Mouse (Mus musculus) CD4-positive, CD25-positive, alpha-beta regulatory T cell, adult 9 weeks (primary cell): ENCODE results near the gene Sh2d5. TPM values are rescaled to one million over a fixed set of nuclear protein-coding genes. Genes with fewer than 3 reads are reported as not detected.

Source experiments
- polyA plus RNA-seq: library from polyadenylated mRNA; unstranded; fragments of 100-300 nt; shearing (Covaris generic); gene quantifications from one replicate; pipeline ENCODE4 v1.2.1, GENCODE M21; 2017

Gene Sh2d5
- polyA plus RNA-seq, result 0.29 TPM

GRCm38 (mm10) chr4:138250088-138250960 lies at the start of gene Sh2d5, which contains the start of gene Kif17:
Sh2d5 (plus strand) TSS chr4:138250403.
Kif17 (plus strand) TSS chr4:138250435.

GRCm38 (mm10) chr4:138216200-138216890 lies 33.9 kb upstream of the Sh2d5 start, which contains the start of gene Hp1bp3:
Hp1bp3 (plus strand) TSS chr4:138216296.

GRCm38 (mm10) chr4:138304340-138305104 lies 54.3 kb downstream of the Sh2d5 start, which contains the start of gene Ddost:
Ddost (plus strand) TSS chr4:138304730.

Other genes with a start within 250 kb of the Sh2d5 start
- 205 TPM for gene Hp1bp3, start 34.1 kb upstream of the Sh2d5 start, polyA plus RNA-seq
- gene Kif17, start within 50 bp of the Sh2d5 start, polyA plus RNA-seq, result not detected
- 103 TPM for gene Ddost, start 54.3 kb downstream of the Sh2d5 start, polyA plus RNA-seq
- 12.9 TPM for gene Pink1, start 75.9 kb downstream of the Sh2d5 start, polyA plus RNA-seq
- not detected for gene Cda, start 117.6 kb downstream of the Sh2d5 start, polyA plus RNA-seq
- gene Fam43b, start 146.1 kb downstream of the Sh2d5 start, polyA plus RNA-seq, result not detected
- gene Mul1, start 184.3 kb downstream of the Sh2d5 start, polyA plus RNA-seq, result 16.6 TPM
- 0.33 TPM for gene Camk2n1, start 203.9 kb downstream of the Sh2d5 start, polyA plus RNA-seq